Mouse (Mus musculus) C2C12 (cell line): Measurements from ENCODE around the gene Atxn1.

Experiments
- CTCF ChIP-seq: IDR thresholded peaks from one replicate; pipeline ENCODE4 v1.5.1; 2011; ENCODE audit not compliant: control insufficient read depth, insufficient read depth, insufficient read length
- MYOD1 ChIP-seq: IDR thresholded peaks from one replicate; pipeline ENCODE4 v1.6.1; 2011; ENCODE audit warnings: low read depth; ENCODE audit not compliant: control insufficient read depth, insufficient read length

DNA sequence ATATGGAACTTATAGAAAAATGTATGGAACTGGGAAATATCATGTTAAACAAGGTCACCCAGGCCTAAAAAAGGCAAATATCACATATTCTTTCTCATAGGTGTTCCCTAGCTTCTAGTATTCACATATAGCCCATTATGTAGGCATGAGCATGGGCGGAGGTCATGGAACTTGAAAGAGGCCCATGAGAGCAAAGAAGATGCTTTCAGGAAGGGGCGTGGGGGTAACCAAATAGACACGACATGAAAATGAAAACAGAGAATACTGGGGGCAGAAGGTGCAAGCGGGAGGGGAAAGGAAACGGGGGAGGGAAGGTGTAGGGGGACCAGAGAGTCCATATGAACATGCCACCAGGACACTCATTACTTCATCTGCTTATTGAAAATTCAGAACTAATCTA lies 87.9 kb downstream of the Atxn1 start:
- TF ChIP-seq CTCF (no peak), MYOD1 (no peak)
